Mouse (Mus musculus): ENCODE data around the gene Olfr167.
"Not testable (repeated sequence)": the region's sequence is repeated elsewhere in the genome, so short reads cannot be mapped to it uniquely, and the experiment has no call there.

Olfr167 gene

DNA sequence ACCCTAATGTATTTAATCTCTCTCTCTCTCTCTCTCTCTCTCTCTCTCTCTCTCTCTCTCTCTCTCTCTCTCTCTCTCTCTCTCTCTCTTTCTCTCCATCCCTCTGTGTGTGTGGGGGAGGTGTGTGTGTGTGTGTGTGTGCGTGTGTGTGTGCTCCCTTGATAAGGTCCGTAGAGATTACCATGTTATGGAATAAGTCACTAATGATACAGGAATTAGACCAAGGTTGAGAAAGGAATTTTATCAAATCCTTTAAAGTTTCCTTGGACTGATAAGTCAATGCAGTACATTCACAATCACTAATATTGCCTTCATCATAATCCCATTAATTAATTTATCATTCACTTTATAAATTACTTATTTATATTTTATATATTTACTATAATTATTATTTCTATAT lies at the start of gene Olfr167:
TSS of gene Olfr167 (minus strand) at position 101 of the 400 bp plus-strand sequence.
- DNase-seq (ENCODE audit: low spot score): no peak

GRCm38 (mm10) chr16:19571709-19572108 lies 49.6 kb upstream of the Olfr167 start, which contains the start of gene Olfr169:
Gene Olfr169, minus strand, starts transcription at chr16:19571809.
- not testable (repeated sequence) for DNase-seq (ENCODE audit: low spot score)

DNA sequence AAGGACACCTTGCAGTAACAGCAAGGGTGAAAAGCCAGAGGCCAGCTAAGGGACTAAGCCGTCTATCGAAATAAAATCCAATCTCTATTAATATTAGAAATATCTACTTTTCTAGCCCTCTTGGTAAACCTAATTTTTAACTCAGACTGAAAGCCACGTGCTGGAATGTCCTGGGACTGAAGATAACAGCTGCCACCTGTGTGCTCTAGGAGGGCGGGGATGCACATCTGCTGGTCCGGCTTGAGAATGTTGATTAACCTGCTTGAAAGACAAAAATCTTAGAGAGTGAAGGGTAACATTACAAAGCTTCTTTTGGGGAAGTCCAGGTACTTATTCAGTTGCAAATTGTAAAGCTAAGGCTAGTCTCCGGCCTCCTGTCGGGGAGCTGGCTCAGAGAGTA lies 31.4 kb upstream of the Olfr167 start:
- DNase-seq (ENCODE audit: low spot score): not testable (repeated sequence)

- DNase-seq (ENCODE audit: low spot score): not testable (repeated sequence)
These were observed 30.2 kb upstream of the Olfr167 start for GRCm38 (mm10) chr16:19552246-19552645.

- no peak for DNase-seq (ENCODE audit: low spot score)
These were observed 13.4 kb upstream of the Olfr167 start, which contains the start of gene Olfr168 for GRCm38 (mm10) chr16:19535455-19535854. Gene Olfr168, minus strand, starts transcription at chr16:19535555.

- DNase-seq (ENCODE audit: low spot score): no peak
These were observed 38.7 kb downstream of the Olfr167 start, which contains the start of gene Olfr166 for GRCm38 (mm10) chr16:19483394-19483793. Gene Olfr166, plus strand, starts transcription at chr16:19483694.

- no peak for DNase-seq (ENCODE audit: low spot score)
These were observed 57.7 kb downstream of the Olfr167 start for GRCm38 (mm10) chr16:19464365-19464764.
